Mouse (Mus musculus) E14TG2a.4 (cell line): ENCODE measurements around the gene Pcdh9.

Source experiments
- CTCF ChIP-seq: conservative IDR thresholded peaks from 2 replicates; pipeline ENCODE4 v1.5.1; 2014; ENCODE audit warnings: low read length
- NANOG ChIP-seq: IDR thresholded peaks from 2 replicates; pipeline ENCODE4 v1.6.1; 2014; ENCODE audit warnings: borderline replicate concordance, low read length, mixed read lengths

- no peak for TF ChIP-seq CTCF
- no peak for TF ChIP-seq NANOG
These were observed 809.6 kb downstream of the Pcdh9 start for GRCm38 (mm10) chr14:93080910-93081309.
